Mouse (Mus musculus): ENCODE measurements at regions not wholly inside any gene's neighbourhood (a gene's known extent, or its start where the extent isn't known, plus 50 kb on each side); places are given as distances from the start of the nearest gene placed in this dataset.

DNA sequence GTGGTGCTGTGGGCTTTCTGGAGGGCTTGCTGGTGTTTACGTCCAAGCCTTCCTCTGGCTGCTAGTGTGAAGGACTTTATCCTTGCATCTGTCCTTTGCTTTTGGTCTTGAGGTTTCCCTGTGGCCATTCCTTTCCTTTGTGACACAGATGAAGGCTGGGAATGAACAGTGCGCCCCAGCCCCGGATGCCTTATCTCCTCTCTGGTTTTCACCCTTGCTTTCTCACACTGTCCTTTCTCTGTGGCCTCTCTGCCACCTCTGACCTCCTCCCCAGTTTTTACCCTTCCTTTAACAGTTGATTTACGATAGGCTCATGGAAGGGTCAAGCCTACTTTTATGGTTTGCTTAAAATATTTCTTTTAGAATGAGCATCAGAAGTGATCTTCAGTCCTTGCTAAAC lies 53.2 kb downstream of the Gas1 start:
- no peak for DNase-seq (ENCODE audit: low spot score)

- DNase-seq (ENCODE audit: low spot score): no peak
Observed at GRCm38 (mm10) chr13:60123174-60123587, 54.0 kb downstream of the Gas1 start.

DNA sequence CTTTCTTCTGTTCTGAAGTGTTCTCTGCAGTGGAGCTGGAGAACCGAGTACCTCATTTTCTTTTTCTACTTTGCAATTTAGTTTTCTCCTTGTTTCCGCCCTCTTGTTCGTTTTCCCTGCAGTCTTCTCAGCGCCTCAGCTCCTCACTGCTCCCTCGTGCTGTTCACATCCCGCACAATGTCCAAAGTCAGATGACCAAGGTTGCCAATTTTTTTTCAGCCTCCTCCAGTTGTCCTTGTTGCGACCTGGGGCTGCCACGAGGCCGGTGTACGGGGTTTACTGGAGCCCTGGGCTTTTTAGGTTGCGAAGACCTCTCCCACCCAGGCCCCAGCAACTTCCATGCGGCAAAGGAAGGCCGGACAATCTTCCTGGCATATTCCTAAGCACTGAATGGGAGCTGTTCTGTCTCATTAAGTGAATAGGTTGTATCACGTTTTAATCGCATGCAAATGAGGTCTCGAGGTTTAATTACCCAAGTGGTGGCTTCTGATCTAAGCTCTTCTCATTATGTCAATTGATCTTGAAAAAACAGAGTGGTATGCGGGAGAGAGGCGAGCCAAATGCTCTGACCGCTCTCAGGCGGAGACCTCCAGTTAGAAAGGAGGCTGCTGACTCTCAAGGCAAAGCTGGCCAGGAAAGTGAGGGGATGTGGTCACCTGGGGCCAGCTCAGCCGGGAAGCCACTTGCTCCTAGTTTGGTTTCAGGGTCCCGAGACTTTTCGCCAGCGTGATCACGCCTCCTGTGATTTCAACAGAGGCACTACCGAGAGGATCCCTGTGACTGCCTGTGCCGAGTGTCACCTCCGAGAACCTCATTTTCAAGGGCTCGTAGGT lies 54.6 kb downstream of the Gas1 start:
- DNase-seq (ENCODE audit: low spot score): no peak

DNA sequence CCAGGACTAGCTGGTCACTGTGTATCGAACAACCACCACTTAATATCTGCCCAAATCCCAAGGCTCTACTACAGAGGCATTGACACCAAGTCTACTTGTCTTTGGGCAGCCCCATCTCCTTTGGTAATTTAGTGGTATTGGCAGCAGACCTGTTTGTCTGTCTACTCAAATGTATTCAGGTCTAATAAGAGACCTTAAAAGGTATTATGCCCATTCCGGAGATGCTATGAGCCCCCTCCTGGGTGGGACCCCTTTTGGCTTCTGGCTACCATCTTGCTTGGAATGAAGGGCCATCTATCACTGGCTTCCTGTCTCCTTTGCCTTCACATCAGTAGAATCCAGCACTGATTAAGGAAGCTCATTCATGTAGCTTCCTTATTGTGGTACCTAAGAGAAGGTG lies 65.7 kb downstream of the Gas1 start:
- no peak for DNase-seq (ENCODE audit: low spot score)

DNA sequence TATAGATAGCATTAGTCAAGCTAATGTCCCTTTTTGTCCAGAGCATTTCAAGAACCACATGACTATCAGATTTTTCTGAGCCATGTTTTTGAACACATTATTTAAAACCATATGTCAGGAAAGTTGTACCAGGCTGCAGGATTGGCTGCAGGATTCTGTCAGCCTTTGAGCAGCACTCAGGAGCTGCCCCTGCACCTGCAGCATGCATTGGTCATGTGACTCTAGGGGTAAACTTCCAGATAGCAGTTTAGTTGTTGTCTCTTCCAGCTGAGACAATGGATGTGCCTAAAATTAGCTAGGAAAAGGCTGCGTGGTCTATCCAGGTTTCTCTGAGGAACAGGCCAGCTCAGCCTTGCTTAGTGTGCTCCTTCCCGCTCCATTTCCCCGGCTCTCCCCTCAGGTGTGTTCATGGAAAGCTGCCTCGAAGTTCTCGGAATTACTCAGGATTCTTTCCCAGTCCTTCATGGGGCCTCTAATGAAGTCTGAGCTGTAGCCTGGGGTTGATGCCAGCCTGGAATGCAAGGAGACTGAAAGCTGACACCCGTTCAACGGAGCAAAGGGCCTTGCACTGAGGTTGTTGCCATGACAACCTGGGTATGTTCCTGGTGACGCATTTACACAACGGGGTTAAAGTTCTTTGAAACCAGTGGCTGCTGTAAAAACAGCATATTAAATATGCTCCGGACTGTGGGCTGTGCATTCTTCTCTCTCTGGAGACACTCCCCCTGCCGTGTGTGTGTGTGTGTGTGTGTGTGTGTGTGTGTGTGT lies 66.9 kb downstream of the Gas1 start:
- peak; percentile 35 for DNase-seq (ENCODE audit: low spot score)

- no peak for DNase-seq (ENCODE audit: low spot score)
Observed at GRCm38 (mm10) chr13:60105286-60105685, 71.9 kb downstream of the Gas1 start.

DNA sequence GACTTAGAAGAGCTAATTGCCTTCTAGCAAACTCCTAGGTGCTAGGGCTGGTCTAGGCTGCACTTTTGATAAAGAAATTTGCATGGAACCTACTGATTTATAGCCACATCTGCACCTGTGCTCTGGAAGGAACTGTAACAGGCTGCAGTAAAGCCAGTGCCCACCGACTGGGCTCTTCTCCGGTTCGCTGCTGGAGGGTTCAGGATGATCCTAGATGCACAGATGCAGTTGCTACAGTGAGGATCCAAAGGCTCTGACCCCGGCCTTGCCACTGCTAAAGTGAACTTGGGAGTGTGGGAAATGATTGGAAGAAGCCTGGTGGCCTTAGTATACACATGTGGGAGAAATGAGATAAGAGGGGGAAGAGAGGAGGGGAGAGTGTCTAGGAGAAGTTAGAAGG lies 75.5 kb downstream of the Gas1 start:
- no peak for DNase-seq (ENCODE audit: low spot score)

DNA sequence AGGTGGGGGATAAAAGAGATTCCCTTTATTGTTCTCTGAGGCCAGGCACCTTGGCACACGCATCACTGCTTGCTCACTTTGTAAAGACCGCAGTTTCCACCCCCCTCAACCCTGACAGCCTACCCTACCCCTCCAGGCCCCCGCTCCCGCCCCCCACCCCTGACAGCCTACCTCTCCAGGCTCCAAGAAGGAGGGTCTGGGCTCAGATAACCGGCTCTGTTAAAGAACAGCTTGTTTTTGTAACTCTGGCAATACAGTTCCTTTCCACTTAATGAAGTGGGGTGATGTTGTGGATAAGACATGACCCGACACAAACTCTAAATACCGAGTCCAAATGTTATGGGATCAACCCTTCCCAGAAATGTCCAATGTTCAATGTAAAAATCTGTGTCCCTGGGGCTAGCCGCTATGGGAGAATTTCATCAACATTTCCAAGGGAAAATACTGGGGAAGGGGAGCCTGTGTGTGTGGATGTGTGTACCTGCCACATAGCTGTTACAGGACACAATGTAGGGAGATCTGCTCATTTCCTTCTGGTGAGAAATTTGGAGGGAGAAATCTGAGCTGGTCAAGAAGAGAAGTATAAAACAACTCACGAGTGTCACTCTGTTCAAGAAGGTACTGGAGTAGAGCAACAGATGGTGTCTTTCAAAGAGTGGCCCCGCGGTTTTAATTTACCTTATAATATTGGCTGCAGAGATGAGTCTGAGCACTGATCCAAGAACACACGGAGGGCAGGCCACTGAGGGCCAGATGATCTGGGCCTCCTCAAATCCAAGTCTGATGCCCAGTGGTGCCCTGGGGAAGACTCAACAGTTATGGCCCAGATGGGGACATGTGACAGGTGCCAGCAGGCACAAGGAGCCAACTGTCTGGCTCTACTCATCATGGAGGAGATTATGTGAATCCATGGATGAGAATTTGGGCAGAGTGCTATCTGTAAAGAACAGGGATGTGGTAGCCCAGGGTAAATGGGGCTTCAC lies 76.7 kb downstream of the Gas1 start:
- DNase-seq (ENCODE audit: low spot score): no peak

DNA sequence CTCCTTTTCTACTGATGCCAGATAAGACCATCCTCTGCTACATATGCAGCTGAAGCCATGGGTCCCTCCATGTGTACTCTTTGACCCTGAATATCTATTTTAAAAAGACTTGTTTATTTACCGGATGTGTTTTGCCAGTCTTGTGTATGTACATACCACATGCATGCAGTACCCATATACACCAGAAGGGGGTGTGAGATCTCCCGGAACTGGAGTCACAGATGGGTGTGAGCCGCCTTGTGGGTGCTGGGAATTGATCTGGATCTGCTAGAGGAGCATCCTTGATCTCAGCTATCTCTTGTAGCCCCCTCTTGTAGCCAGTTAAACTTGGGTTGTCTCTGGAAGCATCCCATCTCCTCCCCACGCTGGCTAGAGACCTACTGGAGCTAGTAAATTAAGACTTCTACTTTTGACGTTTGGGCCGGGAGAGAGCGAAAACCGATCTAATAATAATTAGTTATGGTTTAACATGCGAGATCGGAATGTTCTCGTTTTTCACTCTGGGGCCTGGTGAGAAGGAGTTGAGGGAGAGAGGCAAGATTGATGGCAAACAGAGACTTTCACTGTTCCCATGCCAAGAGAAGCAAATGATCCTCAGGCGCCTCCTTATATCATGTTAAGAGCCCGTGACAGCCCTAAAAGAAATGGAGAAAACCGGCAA lies 77.6 kb downstream of the Gas1 start:
- DNase-seq (ENCODE audit: low spot score): no peak

DNA sequence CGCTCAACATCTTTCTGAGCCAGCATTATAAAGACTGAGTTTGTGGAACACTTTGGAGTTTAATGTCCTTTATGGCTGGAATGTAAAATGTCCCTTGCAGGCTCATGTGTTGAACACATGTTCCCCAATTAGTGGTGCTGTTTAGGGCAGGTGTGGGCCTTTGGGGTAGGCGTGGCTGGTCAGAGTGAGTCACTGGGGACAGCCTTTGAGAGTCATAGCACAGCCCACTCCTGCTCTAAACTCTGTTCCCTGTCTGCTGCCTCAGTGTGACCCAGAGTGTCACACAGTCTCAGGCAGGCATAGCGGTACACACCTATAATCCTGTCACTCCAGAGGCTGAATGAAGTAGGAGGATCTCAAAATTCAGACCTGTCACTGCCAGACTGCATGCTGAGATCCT lies 78.8 kb downstream of the Gas1 start:
- no peak for DNase-seq (ENCODE audit: low spot score)

GRCm38 (mm10) chr13:60097776-60098175 lies 79.4 kb downstream of the Gas1 start:
- DNase-seq (ENCODE audit: low spot score): no peak

GRCm38 (mm10) chr13:60086657-60087056 lies 90.5 kb downstream of the Gas1 start:
- no peak for DNase-seq (ENCODE audit: low spot score)

GRCm38 (mm10) chr13:60084975-60085374 lies 92.2 kb downstream of the Gas1 start:
- DNase-seq (ENCODE audit: low spot score): no peak

DNA sequence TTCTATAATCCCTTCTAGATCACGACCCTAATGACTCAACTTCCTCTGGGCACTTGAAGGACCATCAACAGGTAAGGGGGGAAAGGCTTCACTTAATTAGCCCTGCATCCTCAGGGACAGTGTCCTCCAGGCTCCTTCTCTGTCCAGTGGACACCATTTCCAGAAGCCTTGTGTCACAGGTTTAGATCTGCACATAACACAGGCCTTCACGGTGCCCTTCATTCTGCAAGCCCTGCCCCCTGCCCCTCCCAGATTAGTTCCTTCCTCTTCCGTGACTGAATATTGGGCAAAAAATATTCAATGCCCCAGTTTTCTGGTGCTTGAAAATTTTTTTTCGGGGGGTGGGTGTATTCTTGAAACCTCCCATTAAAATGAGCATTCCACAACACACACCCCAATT lies 92.9 kb downstream of the Gas1 start:
- no peak for DNase-seq (ENCODE audit: low spot score)

- DNase-seq (ENCODE audit: low spot score): no peak
Observed at GRCm38 (mm10) chr13:60080113-60080512, 97.1 kb downstream of the Gas1 start.

- DNase-seq (ENCODE audit: low spot score): no peak
Observed at GRCm38 (mm10) chr13:60078331-60079050, 98.7 kb downstream of the Gas1 start.

DNA sequence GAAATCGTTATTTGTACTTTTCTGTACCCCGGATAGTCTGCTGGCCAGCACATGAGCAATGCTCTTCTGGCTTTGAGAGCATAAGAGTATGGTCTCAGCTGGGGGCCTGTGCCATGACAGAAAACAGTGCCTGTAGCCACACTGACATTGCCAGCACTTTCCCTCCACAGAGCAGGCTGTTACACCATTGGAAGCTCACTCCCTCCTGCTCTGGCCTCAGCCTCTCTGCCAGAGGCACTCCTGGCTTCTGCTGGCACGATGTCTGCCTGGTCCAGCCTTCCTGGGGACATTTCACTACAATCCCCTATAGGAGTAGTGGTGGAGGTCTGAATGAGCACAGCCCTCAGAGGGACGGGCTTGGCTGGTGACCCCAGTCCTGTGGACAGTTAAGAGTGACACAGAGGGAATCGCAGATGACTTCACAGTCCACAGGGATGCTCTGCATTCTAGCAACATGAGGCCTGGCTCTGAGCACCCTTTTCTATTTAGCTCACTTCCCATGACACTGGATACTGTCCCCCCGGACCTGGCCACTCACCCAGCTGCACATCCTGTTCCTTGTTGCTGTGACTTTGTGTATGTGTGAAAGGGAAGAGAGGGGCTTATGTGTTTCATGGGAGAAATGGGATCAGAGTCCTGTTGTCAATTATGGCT lies 100.9 kb downstream of the Gas1 start:
- DNase-seq (ENCODE audit: low spot score): no peak

DNA sequence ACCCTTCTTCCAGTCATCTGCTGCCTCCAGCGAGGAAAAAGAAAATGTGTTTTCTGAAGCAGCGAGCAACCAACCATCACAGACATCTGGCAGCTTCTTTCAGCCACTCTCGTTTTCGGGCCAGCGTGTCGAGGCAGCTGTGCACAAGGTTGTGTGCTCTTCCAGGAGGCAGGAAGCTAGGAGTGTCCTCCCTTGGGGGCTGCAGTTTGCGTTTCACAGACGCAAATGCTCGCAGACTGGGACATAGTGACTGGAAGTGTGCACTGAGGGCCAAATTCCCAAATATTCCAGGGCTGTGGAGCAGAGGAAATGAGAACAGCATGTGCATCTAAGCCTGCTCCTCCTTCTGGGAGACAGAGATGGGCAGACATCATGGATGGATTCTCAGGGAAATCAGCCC lies 105.6 kb downstream of the Gas1 start:
- DNase-seq (ENCODE audit: low spot score): no peak

DNA sequence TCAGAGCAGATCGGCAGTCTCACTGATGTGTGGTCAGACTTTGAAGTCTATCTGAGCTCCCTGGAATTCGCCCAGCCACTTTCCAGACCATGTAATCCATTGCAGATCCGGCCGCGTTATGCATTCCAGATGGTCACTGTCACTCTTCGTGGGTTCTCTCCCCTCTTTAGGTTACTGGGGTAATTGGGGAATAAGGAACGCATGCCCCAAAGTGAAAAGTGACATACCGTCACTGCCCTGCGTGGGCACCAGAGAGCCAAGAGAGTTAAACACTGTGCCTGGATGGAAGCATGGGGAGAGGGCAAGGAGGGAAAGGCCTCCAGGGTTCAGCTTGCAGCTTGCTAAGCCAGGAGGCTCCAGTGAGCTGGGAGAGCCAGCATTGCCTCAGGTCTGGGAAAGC lies 108.0 kb downstream of the Gas1 start:
- no peak for DNase-seq (ENCODE audit: low spot score)

DNA sequence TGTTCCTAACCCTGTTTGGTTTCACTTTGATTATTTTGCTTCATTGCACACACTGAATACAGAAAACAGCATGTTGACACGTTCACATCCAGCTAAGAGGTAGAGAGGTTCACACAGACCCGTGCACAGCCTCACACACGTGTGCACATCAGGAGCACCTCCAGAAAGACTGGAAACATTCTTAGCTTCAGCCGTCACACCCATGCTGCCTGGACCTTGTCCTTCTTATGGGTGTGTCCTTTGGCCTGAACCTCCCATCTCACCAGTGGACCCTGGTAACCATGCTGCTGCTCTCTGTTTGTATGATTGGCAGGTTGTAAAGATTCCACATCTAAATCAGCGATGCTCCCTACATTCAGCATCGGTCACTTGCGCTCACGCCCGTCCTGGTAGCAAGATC lies 109.8 kb downstream of the Gas1 start:
- no peak for DNase-seq (ENCODE audit: low spot score)

- no peak for DNase-seq (ENCODE audit: low spot score)
Observed at GRCm38 (mm10) chr13:60061589-60061988, 115.6 kb downstream of the Gas1 start.

Measured in ovary, postnatal 10 days (tissue).